Mouse (Mus musculus): ENCODE data around the gene Ssh2.

- TF ChIP-seq CTCF (IDR thresholded peaks at IDR 0.05; ENCODE audit: low read depth) (no peak), EP300 (optimal IDR thresholded peaks at IDR 0.05) (no peak)
These were observed 286.4 kb downstream of the Ssh2 start for GRCm38 (mm10) chr11:77502481-77502880.
